Mouse (Mus musculus) liver, postnatal 0 days (tissue): ENCODE data around the gene Nme1. TPM values are rescaled to one million over a fixed set of nuclear protein-coding genes. Genes with fewer than 3 reads are reported as not detected.

Experiments
- ATAC-seq: fragments of 200-750 bp; cut with Nextera tagmentation; 2 replicates; pipeline ENCODE4 v1.8.0; 2017; ENCODE audit warnings: mild to moderate bottlenecking, moderate library complexity
- DNase-seq: peaks from one replicate; pipeline ENCODE4 v3.0.0-alpha.2; 2016
- H3K27ac ChIP-seq: fragments of 300-500 bp; sonication (generic); 2 replicates; pipeline ENCODE4 v1.5.1; 2014; ENCODE audit warnings: antibody characterized with exemption, moderate library complexity, mild to moderate bottlenecking, low read depth
- H3K27me3 ChIP-seq: fragments of 300-500 bp; sonication (generic); 2 replicates; pipeline ENCODE4 v1.6.1; 2014; ENCODE audit warnings: low read length, control low read depth, mixed read lengths; ENCODE audit not compliant: insufficient read depth
- H3K36me3 ChIP-seq: fragments of 300-500 bp; sonication (generic); replicated peaks from 2 replicates; pipeline ENCODE4 v1.6.1; 2014; ENCODE audit warnings: mild to moderate bottlenecking, control low read depth, low read length, moderate library complexity, mixed read lengths; ENCODE audit not compliant: insufficient read depth
- H3K4me1 ChIP-seq: fragments of 300-500 bp; sonication (generic); 2 replicates; pipeline ENCODE4 v1.6.1; 2014; ENCODE audit warnings: antibody characterized with exemption, mild to moderate bottlenecking, control low read depth; ENCODE audit not compliant: insufficient read depth
- H3K4me2 ChIP-seq: fragments of 300-500 bp; sonication (generic); 2 replicates; pipeline ENCODE4 v1.6.1; 2014; ENCODE audit warnings: low read depth, mild to moderate bottlenecking, low read length, moderate library complexity, mixed read lengths
- H3K4me3 ChIP-seq: fragments of 300-500 bp; sonication (generic); 2 replicates; pipeline ENCODE4 v1.5.1; 2014; ENCODE audit warnings: low read depth, low read length
- H3K9ac ChIP-seq: fragments of 300-500 bp; sonication (generic); replicated peaks from 2 replicates; pipeline ENCODE4 v1.6.1; 2014; ENCODE audit warnings: mild to moderate bottlenecking, moderate library complexity
- H3K9me3 ChIP-seq: fragments of 300-500 bp; sonication (generic); 2 replicates; pipeline ENCODE4 v1.6.1; 2016; ENCODE audit warnings: mild to moderate bottlenecking, control low read depth, low read length, mixed read lengths
- CTCF ChIP-seq: sonication (generic); IDR thresholded peaks from 2 replicates; pipeline ENCODE4 v1.5.1; 2016; ENCODE audit warnings: antibody characterized with exemption, low read depth
- EP300 ChIP-seq: IDR thresholded peaks from 2 replicates; pipeline ENCODE4 v1.6.1; 2016; ENCODE audit warnings: antibody characterized with exemption, low read depth, mild to moderate bottlenecking
- WGBS: fragments of 180-500 bp; shearing (Covaris S2); extraction: QIAGEN DNeasy Blood & Tissue Kit; methylation state at CpG from one replicate; pipeline ENCODE4 v1.1.7; 2014; ENCODE audit not compliant: insufficient replicate concordance; 5-methylcytosine and 5-hydroxymethylcytosine counted together
- polyA plus RNA-seq: library from polyadenylated mRNA; unstranded; fragments of >200 nt; fragmentation: Nextera tagmentation; extraction: Ambion mirVana; gene quantifications from 2 replicates; pipeline ENCODE4 v1.2.1, GENCODE M21; 2015

The Nme1 gene
- polyA plus RNA-seq, 1 experiment from 2014 or later = 84.8 TPM

- no peak for TF ChIP-seq EP300
Observed at GRCm38 (mm10) chr11:93957031-93957555, 11.2 kb downstream of the Nme1 start.

GRCm38 (mm10) chr11:93956159-93956558 is 12.2 kb downstream of the Nme1 start, which contains the start of gene Nme2:
Gene Nme2, minus strand, starts transcription at chr11:93956259.
- H3K4me2 ChIP-seq = peak within 1 kb of the TSS; percentile 92
- H3K9ac ChIP-seq = peak within 1 kb of the TSS; percentile 75
- peak; percentile 4 for ATAC-seq
- TF ChIP-seq CTCF = no peak
- no peak for TF ChIP-seq EP300
- peaks cover 21% of the 10 kb centered on the region for H3K36me3 ChIP-seq
- WGBS = 2% methylated on average over 6 of the region's 6 CpGs
- peak within 1 kb of the TSS; percentile 88 for H3K27ac ChIP-seq
- H3K4me3 ChIP-seq = peak within 1 kb of the TSS; percentile 74
- H3K4me1 ChIP-seq = peaks cover 26% of the 10 kb centered on the region
- DNase-seq = no peak
- no peaks in the 10 kb centered on the region for H3K9me3 ChIP-seq
- H3K27me3 ChIP-seq = no peaks in the 10 kb centered on the region

More at GRCm38 (mm10) chr11:93957031-93957555, 11.2 kb downstream of the Nme1 start:
- 81% methylated on average over 2 of the region's 2 CpGs for WGBS
- no peak overlapping the region for H3K9ac ChIP-seq
- DNase-seq = no peak
- no peaks in the 10 kb centered on the region for H3K9me3 ChIP-seq
- H3K27me3 ChIP-seq = no peaks in the 10 kb centered on the region
- H3K4me1 ChIP-seq = peaks cover 26% of the 10 kb centered on the region
- ATAC-seq = no peak
- H3K4me2 ChIP-seq = no peak overlapping the region
- H3K27ac ChIP-seq = no peak overlapping the region
- no peak overlapping the region for H3K4me3 ChIP-seq
- H3K36me3 ChIP-seq = peaks cover 21% of the 10 kb centered on the region

- DNase-seq (peak; percentile 91), ATAC-seq (peak; percentile 94)
- Histone ChIP-seq H3K9me3 (no peaks in the 10 kb centered on the region), H3K4me1 (peaks cover 29% of the 10 kb centered on the region), H3K4me2 (peak overlapping the region; percentile 92), H3K4me3 (peak overlapping the region; percentile 74), H3K27ac (peak overlapping the region; percentile 88), H3K36me3 (peaks cover 27% of the 10 kb centered on the region), H3K9ac (peak overlapping the region; percentile 75), H3K27me3 (no peaks in the 10 kb centered on the region)
- under 1% methylated on average over 58 of the region's 67 CpGs for WGBS
- peak; percentile 40; the same call in 1 of the 2 replicates for TF ChIP-seq CTCF
- no peak for TF ChIP-seq EP300
Observed at GRCm38 (mm10) chr11:93955256-93956150, 12.8 kb downstream of the Nme1 start.

GRCm38 (mm10) chr11:93954738-93955255 is 13.5 kb downstream of the Nme1 start:
- Histone ChIP-seq H3K27ac (peak overlapping the region; percentile 88), H3K27me3 (no peaks in the 10 kb centered on the region), H3K9me3 (no peaks in the 10 kb centered on the region), H3K4me2 (peak overlapping the region; percentile 92), H3K4me1 (peaks cover 29% of the 10 kb centered on the region), H3K36me3 (peaks cover 24% of the 10 kb centered on the region), H3K9ac (peak overlapping the region; percentile 75), H3K4me3 (peak overlapping the region; percentile 74)
- WGBS = 25% methylated on average over 13 of the region's 13 CpGs
- TF ChIP-seq EP300 = no peak
- TF ChIP-seq CTCF = no peak
- ATAC-seq (peak; percentile 11), DNase-seq (no peak)

GRCm38 (mm10) chr11:93952376-93952775 is 15.9 kb downstream of the Nme1 start:
- Histone ChIP-seq H3K36me3 (peaks cover 16% of the 10 kb centered on the region; the same call in 1 of the 2 replicates), H3K9ac (no peak overlapping the region; the same call in 1 of the 2 replicates), H3K4me2 (peak overlapping the region; percentile 29; the same call in 1 of the 2 replicates), H3K4me3 (no peak overlapping the region), H3K27me3 (no peaks in the 10 kb centered on the region), H3K4me1 (peaks cover 29% of the 10 kb centered on the region), H3K9me3 (no peaks in the 10 kb centered on the region), H3K27ac (peak overlapping the region; percentile 45; the same call in 1 of the 2 replicates)
- no peak for DNase-seq
- ATAC-seq = no peak
- no peak for TF ChIP-seq EP300
- TF ChIP-seq CTCF = no peak
- 66% methylated on average over 5 of the region's 5 CpGs for WGBS

- Histone ChIP-seq H3K4me2 (no peak overlapping the region), H3K4me1 (peaks cover 19% of the 10 kb centered on the region), H3K27ac (no peak overlapping the region), H3K4me3 (no peak overlapping the region), H3K9me3 (no peaks in the 10 kb centered on the region), H3K9ac (no peak overlapping the region), H3K27me3 (no peaks in the 10 kb centered on the region), H3K36me3 (peaks cover 16% of the 10 kb centered on the region; the same call in 1 of the 2 replicates)
- 54% methylated on average over 1 of the region's 1 CpGs for WGBS
- DNase-seq (no peak), ATAC-seq (peak; percentile 54)
- no peak for TF ChIP-seq CTCF
- TF ChIP-seq EP300 = no peak
Observed at GRCm38 (mm10) chr11:93950045-93950444, 18.3 kb downstream of the Nme1 start.
